Mouse (Mus musculus): ENCODE measurements around the gene Rpap3. TPM values are rescaled to one million over a fixed set of nuclear protein-coding genes. Genes with fewer than 3 reads are reported as not detected.
A peak's percentile ranks its signal among the peaks of the same experiment; 100 is the strongest.

Gene Rpap3
- total RNA-seq (2021): 10 to 100 TPM; 26.6 to 28.4 TPM
- long read RNA-seq, experiment 1, transcript Rpap3-201 (17 exons, 2,271 nt): major isoform, 44 of 49 reads
- long read RNA-seq, experiment 1, partial matches to known transcripts: 3 of 49 reads
- long read RNA-seq, experiment 1, other reads (novel, unspliced or antisense): 2 of 49 reads
- long read RNA-seq, experiment 2, transcript Rpap3-201 (17 exons, 2,271 nt): major isoform, 24 of 27 reads
- long read RNA-seq, experiment 2, partial matches to known transcripts: 1 of 27 reads
- long read RNA-seq, experiment 2, other reads (novel, unspliced or antisense): 2 of 27 reads

GRCm38 (mm10) chr15:97705211-97706050, at the start of gene Rpap3:
Gene Rpap3 (minus strand): TSS chr15:97705825.
- intact Hi-C loops (cut with DNase I): no loop called here
- no peak for TF ChIP-seq CTCF (IDR thresholded peaks at IDR 0.05)
- peak within 1 kb of the TSS; percentile 78 for H3K27ac ChIP-seq
- peak within 1 kb of the TSS; percentile 80 for H3K4me3 ChIP-seq
- DNase-seq (ENCODE audit: extremely low spot score in 1 of 2, low spot score in 2 of 2): peak; percentile 86 to 88

- intact Hi-C loops (cut with DNase I): no loop called here
- no peak for TF ChIP-seq CTCF (IDR thresholded peaks at IDR 0.05)
- no peak for DNase-seq (ENCODE audit: extremely low spot score in 1 of 2, low spot score in 2 of 2)
- Histone ChIP-seq H3K27ac (peak overlapping the region; percentile 53; the same call in 1 of the 2 replicates), H3K4me3 (no peak overlapping the region)
Measured at GRCm38 (mm10) chr15:97755361-97755760, 49.7 kb upstream of the Rpap3 start.

- intact Hi-C loops (cut with DNase I): no loop called here
- Histone ChIP-seq H3K4me3 (no peak overlapping the region), H3K27ac (peak overlapping the region; percentile 40; the same call in 1 of the 2 replicates)
- DNase-seq (ENCODE audit: extremely low spot score in 1 of 2, low spot score in 2 of 2): no peak
- TF ChIP-seq CTCF (IDR thresholded peaks at IDR 0.05): no peak
Measured at GRCm38 (mm10) chr15:97754476-97754875, 48.9 kb upstream of the Rpap3 start.

GRCm38 (mm10) chr15:97752491-97752890, 46.9 kb upstream of the Rpap3 start:
- H3K27ac ChIP-seq: no peak overlapping the region
- H3K4me3 ChIP-seq: no peak overlapping the region
- intact Hi-C loops (cut with DNase I): no loop called here
- no peak for DNase-seq (ENCODE audit: extremely low spot score in 1 of 2, low spot score in 2 of 2)
- no peak for TF ChIP-seq CTCF (IDR thresholded peaks at IDR 0.05)

GRCm38 (mm10) chr15:97751676-97752075, 46.1 kb upstream of the Rpap3 start:
- DNase-seq (ENCODE audit: extremely low spot score in 1 of 2, low spot score in 2 of 2): no peak
- intact Hi-C loops (cut with DNase I): no loop called here
- peak; percentile 39 for TF ChIP-seq CTCF (IDR thresholded peaks at IDR 0.05)

GRCm38 (mm10) chr15:97750697-97751096, 45.1 kb upstream of the Rpap3 start:
- intact Hi-C loops (cut with DNase I): no loop called here
- H3K4me3 ChIP-seq: no peak overlapping the region
- DNase-seq (ENCODE audit: extremely low spot score in 1 of 2, low spot score in 2 of 2): peak; percentile 67 to 81
- peak overlapping the region; percentile 30; the same call in 1 of the 2 replicates for H3K27ac ChIP-seq
- no peak for TF ChIP-seq CTCF (IDR thresholded peaks at IDR 0.05)

More at GRCm38 (mm10) chr15:97751676-97752075, 46.1 kb upstream of the Rpap3 start:
- no peak overlapping the region for H3K27ac ChIP-seq
- no peak overlapping the region for H3K4me3 ChIP-seq

- intact Hi-C loops (cut with DNase I): no loop called here
- DNase-seq (ENCODE audit: extremely low spot score in 1 of 2, low spot score in 2 of 2): no peak
- Histone ChIP-seq H3K27ac (no peak overlapping the region; the same call in 1 of the 2 replicates), H3K4me3 (no peak overlapping the region)
- TF ChIP-seq CTCF (IDR thresholded peaks at IDR 0.05): no peak
Measured at GRCm38 (mm10) chr15:97749841-97750240, 44.2 kb upstream of the Rpap3 start.

- DNase-seq (ENCODE audit: extremely low spot score in 1 of 2, low spot score in 2 of 2): no peak
- intact Hi-C loops (cut with DNase I): no loop called here
- Histone ChIP-seq H3K27ac (no peak overlapping the region), H3K4me3 (no peak overlapping the region)
- TF ChIP-seq CTCF (IDR thresholded peaks at IDR 0.05): no peak
Measured at GRCm38 (mm10) chr15:97749397-97749796, 43.8 kb upstream of the Rpap3 start.

GRCm38 (mm10) chr15:97748964-97749363, 43.3 kb upstream of the Rpap3 start:
- H3K27ac ChIP-seq: no peak overlapping the region
- TF ChIP-seq CTCF (IDR thresholded peaks at IDR 0.05): no peak
- intact Hi-C loops (cut with DNase I): no loop called here
- no peak overlapping the region for H3K4me3 ChIP-seq
- DNase-seq (ENCODE audit: extremely low spot score in 1 of 2, low spot score in 2 of 2): no peak

GRCm38 (mm10) chr15:97748309-97748708, 42.7 kb upstream of the Rpap3 start:
- TF ChIP-seq CTCF (IDR thresholded peaks at IDR 0.05): no peak
- no peak overlapping the region for H3K27ac ChIP-seq
- intact Hi-C loops (cut with DNase I): no loop called here
- no peak for DNase-seq (ENCODE audit: extremely low spot score in 1 of 2, low spot score in 2 of 2)
- H3K4me3 ChIP-seq: no peak overlapping the region

- DNase-seq (ENCODE audit: extremely low spot score in 1 of 2, low spot score in 2 of 2): no peak
- no peak for TF ChIP-seq CTCF (IDR thresholded peaks at IDR 0.05)
- H3K27ac ChIP-seq: no peak overlapping the region
- H3K4me3 ChIP-seq: no peak overlapping the region
- intact Hi-C loops (cut with DNase I): no loop called here
Measured at GRCm38 (mm10) chr15:97747486-97747885, 41.9 kb upstream of the Rpap3 start.

GRCm38 (mm10) chr15:97746748-97747147, 41.1 kb upstream of the Rpap3 start:
- Histone ChIP-seq H3K4me3 (no peak overlapping the region), H3K27ac (no peak overlapping the region)
- TF ChIP-seq CTCF (IDR thresholded peaks at IDR 0.05): no peak
- DNase-seq (ENCODE audit: extremely low spot score in 1 of 2, low spot score in 2 of 2): no peak
- intact Hi-C loops (cut with DNase I): no loop called here

Measured in left cerebral cortex, adult 2 months (tissue).